Mouse (Mus musculus) T-helper 1 cell (primary cell): ENCODE results near the gene Abcb1b.
"Not testable (repeated sequence)": the region's sequence is repeated elsewhere in the genome, so short reads cannot be mapped to it uniquely, and the experiment has no call there.

Experiments
- in situ Hi-C: fragments of 300-600 bp; cut with MboI, MseI; formaldehyde crosslinking; loops from one replicate; pipeline ENCODE4 v1.15.1; 2025; ENCODE audit warnings: high pct_unique_total_duplicates

The Abcb1b gene

DNA sequence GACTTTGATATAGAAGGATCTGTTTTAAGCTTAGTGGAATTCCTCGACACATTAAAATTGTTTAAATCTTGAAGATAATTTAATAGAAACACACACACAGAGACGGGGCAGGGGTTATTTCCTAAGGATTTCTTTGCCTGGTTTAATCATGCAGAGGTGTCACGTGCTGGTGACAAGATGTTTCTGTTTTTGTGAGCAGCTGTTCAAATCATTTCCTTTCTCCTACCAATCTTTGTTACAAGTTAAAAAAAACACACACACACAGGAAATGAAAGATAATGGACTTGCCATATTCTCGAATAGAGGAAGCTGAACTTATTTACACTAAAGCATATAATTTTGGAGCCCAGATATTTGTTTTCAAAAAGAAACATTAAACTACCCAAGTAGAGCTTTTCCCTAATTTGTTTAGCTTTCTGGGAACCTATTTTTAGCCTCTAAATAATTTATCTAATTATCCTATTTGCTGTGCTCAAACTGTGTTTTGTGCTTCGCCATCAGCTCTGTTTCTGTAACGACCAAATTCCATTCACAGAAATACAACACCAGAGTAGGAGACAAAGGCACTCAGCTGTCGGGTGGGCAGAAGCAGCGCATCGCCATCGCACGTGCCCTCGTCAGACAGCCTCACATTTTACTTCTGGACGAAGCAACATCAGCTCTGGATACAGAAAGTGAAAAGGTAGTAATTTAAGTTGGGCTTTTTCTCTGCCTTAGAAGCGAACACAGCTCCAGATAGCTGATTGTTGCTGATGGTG lies 65.8 kb downstream of the Abcb1b start:
- in situ Hi-C loops, result no loop called here

DNA sequence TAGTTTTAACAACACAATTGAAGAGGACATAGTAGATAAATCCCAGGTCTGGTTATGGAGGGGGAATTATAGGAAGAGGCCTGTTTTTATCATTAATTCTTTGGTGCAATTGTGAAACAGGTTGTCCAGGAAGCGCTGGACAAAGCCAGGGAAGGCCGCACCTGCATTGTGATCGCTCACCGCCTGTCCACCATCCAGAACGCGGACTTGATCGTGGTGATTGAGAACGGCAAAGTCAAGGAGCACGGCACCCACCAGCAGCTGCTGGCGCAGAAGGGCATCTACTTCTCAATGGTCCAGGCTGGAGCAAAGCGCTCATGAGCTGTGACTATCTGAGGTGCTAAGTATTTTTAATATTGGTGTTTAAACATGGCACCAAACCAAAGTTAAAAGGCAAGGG lies 67.7 kb downstream of the Abcb1b start:
- in situ Hi-C loops, result not testable (repeated sequence)

DNA sequence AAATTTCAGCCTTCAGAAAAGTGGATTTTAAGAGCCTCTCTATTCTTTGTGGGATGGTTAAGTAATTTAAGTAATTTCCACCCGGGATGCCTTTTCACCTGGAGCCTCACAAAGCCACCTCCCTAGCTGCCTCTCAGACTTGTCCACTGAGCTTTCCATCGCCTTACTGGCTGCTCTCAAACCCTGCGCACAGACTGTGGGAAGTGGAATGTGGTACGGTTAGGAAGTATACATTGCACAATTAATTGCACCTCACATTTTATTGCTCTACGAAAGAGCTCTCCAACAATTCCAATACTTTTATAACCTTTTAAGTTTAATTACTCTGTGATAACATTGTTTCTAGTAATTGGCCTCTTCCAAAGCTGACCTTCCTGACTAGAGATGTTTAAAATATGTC lies 68.4 kb downstream of the Abcb1b start:
- in situ Hi-C loops, result no loop called here

DNA sequence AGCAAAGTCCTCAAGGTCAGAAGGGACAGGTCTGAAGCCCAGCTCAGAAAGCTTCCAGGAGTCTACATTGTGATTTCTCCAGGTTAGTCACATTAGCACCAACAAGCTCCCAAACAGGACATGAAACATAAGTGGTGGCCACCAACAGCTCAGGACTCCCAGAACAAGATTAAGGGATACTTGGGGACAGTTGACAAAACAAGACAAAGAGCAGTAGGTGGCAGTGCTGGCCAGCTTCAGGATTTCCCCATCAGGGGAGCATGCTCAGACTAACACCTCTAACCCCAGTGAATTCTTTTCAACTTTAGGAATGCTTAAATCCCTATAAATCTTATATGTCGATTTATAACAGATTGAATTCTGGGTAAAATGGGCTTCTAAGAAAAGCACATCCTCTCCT lies 70.1 kb downstream of the Abcb1b start:
- in situ Hi-C loops, result no loop called here

DNA sequence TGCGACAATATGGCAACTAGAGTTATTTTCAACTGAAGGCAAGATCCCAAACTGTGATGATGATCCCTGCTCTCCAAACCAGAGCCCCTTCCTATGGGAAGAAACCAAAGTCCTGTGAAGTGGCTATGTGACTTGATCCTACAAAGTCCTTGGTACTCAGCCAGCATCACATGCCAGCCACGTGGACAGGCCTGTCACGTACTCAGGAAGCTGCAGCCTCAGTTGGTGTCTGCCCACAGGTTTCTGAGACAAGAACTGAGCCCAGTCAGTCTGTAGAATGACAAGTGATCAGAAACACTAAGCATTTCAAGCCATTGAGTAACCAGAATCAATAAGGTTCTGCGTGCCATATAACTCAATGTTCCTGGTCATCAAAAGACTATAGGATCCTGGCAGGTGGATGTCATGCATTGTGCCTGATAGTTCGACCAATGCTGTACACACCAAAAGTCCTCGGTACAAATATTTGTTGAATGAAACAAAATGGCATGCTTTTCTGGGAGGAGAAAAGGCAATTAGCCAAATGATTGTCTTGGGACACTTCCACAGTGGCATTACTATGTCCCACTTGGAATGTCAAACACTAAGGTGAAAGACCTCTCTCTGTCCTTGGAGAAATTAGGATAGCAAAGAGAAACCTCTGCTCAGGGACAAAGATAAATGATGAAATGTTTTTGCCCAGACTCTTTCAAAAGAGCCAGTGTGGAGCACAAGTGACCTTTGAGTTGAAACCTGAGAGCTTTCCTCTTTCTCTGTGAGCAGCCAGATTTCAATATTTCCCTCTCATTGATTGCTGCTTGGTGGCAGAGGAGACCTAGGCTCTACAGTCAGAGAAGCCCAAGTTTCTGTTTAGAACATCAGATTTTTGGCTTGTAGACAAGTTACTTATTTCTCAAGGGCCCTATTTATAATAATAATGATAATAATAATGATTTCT lies 75.3 kb downstream of the Abcb1b start:
- in situ Hi-C loops, result no loop called here

DNA sequence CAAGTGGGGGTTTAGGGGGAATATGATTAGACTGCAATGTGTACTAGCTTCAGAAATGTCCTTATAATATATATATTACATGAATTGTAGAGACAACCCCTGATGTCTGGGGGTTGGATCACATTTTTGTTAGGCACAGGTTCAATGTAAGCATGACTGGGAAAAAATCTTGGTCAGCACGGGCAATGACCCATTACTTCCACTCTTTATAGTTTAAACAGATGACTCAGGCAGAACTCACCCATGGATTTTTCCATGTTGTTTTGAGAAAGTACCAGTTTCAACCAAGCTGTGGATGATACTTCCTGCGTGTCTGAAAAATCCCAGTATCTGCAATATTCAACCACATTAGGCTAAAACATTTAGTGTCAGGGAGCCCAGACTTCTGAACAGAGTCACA lies 79.1 kb downstream of the Abcb1b start:
- in situ Hi-C loops, result no loop called here

DNA sequence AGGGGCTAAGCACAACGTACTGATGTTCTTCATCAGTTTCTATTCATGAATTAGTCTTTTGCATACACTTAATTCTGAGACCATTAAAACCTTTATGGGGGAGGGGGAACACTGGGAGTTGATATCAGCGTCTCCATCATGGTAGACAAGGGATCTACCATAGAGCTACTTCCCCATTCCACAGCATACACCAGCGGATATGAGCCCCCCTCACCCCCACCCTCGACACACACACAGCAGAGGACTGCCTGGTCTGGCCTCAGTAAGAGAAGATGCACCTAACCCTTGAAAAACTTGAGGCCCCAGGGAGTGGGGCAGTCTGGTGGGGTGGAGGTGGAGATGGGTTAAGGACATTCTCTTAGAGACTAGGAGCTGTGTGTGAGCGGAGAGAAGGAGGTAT lies 79.9 kb downstream of the Abcb1b start:
- in situ Hi-C loops, result no loop called here

DNA sequence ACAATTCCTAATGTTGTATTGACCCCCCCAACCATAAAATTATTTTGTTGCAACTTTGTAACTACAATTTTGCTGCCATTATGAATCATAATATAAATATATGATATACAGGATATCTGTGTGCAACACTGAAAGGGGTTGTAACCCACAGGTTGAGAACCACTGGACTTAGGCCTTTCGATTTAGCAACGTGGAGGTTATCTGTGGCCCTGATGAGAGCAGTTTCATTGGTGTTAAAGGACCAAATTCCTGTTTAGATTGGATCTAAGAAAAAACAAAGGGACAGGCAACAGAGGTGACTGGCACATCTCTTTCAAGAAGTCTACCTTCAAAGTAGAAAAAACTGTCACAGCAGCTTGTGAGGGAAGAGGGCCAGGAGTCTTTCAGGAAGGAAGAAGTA lies 87.9 kb downstream of the Abcb1b start:
- in situ Hi-C loops, result no loop called here

DNA sequence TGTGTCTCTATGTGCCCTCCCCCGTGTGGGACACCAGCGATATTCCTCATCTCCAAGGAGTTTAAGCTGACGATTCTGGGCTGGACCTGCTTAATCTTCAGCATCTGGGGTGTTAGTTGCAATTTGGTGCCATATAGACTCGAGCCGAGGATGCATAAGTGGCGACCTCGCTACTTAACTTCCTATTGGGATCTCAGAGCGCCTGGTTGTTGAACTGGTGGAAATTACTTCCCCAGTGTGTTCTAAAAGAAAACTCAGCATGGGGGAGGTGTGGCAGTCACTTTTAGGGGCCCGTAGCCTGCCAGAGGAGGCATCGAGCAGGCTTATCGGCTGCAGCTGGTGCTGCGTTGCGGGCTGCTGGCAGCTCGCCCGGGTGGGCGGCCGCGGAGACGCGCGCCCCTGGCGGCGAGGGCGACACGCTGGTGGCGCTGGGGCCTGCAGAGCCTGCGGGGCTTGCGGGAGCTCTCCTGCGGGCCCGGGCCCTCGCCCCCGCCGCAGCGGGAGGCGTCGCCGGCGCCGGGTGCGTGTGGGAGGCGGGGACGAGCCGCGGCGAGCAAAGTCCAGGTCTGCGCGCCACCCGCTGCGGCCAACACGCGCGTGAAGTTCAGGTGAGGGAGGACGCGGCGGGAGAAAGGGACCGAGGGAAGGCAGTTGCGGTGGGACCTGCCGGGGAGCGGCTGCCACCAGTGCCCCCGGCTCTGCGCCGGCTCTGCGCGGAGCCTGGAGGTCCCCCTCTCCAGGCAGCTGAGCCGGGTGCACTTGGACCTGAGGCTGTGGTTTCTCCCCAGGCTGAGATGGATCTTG lies 95.6 kb downstream of the Abcb1b start, which contains the start of gene Abcb4:
Abcb4 (plus strand) TSS at position 418 of the 804 bp plus-strand sequence.
- in situ Hi-C loops, result no loop called here

DNA sequence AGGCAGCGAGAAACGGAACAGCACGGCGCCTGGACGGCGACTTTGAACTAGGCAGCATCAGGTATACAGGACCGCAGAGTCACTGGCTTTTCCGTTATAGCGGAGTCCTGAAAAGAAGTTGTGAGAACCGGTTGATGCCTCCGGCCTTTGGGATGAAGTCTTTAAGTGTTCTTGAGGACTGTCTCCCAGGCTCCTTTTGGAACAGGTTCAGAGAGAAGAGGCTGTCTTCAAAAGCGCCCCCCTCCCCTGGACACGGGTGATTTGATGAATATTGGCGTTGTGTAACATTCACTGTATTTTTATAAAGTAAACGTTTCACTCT lies 96.1 kb downstream of the Abcb1b start:
- in situ Hi-C loops, result no loop called here

DNA sequence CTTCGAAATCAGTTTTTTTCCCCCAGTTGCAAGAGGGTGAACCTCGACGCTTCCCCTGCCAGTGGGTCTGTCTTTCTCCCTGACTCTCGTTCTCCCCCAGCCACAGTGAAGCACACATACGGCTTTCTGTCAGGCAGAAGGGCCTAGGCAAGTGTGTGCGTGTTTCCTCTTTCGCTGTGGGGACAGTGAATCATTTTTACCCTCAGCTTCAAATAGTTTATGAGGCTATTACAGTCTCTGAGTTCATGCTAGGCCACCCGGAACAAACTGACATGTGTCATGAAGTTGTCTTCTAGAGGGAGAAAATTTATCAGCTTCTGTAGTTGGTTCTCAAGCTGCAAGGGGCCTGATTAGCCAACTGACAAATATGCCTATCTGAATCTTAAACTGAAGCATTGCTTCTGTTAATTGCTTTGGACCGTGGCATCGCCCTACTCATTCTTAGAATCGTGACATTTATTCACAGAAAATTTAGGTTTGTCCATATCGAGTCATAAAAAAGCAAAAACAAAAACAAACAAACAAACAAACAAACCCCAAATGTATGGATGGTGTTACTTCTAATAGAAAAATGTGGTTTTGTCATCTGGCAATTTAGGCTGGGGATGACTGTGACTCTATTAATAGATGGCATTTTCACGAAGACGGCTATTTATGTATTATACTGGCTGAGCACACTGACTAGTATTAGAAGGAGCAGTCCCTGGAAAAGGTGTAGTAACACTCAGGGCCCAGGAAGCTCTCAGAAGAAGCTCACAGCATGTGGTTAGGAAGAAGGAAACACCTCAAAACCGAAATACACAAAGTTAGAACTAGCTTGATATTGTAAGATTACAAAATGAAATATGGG lies 96.9 kb downstream of the Abcb1b start:
- in situ Hi-C loops, result no loop called here

DNA sequence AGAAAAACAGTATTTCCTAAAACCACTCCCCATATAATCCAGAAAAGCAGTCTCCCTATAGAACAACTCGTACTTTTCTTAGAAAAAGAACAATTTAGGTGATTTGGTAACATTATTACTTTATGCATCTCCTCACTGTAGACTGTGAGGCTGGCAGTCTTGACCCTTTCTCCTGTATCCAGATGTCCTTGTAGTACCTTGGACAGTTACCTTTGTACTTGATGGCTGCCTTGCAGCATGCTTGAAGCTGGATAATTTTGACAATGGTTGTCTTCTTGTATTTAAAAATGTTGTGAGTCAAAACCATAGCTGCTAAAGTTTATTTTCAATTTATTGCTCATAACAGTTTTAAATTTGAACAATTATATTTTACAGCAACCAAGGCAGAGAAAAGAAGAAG lies 98.3 kb downstream of the Abcb1b start:
- in situ Hi-C loops, result no loop called here

DNA sequence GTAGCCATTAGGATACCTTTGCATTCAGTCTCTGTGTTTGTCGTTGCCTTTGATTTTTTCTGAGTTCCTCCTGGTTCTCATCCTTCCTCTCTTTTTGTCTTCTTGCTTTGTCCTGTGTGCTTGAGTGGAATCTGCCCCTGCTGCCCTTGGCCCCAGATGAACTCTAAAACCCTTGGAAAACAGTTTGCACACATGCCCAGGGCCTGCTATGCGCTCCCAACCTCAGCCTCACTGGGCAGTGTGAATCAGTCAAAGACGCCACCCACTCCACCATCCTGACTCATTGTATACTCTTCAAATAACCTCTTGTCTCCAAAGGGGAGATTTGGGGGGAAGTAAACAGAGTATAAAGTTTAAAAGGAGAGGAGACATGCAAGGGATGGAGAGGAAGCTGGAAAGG lies 100.3 kb downstream of the Abcb1b start:
- in situ Hi-C loops, result no loop called here

DNA sequence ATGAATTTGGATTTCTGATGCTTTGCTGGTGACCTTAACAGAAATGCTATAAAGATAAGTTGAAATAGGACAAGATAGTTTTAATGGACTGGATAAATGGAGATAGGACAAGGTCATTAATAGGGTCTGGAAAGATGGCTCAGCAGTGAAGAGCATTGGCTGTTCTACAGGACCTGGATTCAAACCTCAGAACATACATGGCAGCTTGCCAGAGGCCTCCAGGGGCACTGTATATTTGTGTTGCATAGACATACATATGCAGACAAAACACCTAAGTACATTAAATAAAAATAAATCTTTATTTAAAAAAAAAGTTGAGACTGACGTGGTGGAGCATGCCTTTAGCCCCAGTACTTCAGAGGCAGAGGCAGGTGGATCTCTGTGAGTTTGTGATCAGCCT lies 103.1 kb downstream of the Abcb1b start:
- in situ Hi-C loops, result no loop called here

DNA sequence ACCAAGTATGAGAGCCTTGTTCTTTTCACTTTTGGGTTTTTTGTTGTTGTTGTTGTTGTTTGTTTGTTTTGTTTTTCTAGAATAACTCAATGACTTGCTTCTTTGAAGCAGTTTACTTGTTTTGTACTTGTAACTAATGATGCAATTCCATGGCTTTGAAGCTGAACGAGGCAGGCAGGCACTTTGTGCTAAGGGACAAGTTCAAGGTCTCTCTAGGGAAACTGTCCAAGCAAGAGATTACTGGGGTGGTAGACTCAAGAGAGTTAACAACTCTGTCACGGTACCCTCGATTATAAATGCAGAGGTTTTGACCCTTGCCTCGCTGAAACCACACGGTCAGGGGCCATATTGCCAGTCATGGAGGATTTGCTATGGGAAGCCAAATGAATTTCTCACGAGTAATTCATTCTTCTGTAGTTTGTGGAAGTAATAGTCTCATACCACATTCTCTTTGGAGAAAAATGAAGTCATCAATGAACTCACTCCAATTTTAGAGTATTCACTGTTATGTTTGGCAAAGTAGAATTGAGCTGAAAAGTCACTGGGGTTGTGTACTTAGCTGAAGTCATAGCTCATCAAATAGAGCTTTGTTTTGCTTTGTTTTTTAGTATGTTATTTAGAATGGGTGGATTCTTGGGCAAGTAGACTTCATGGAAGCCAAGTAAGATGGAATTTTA lies 104.3 kb downstream of the Abcb1b start:
- in situ Hi-C loops, result no loop called here

DNA sequence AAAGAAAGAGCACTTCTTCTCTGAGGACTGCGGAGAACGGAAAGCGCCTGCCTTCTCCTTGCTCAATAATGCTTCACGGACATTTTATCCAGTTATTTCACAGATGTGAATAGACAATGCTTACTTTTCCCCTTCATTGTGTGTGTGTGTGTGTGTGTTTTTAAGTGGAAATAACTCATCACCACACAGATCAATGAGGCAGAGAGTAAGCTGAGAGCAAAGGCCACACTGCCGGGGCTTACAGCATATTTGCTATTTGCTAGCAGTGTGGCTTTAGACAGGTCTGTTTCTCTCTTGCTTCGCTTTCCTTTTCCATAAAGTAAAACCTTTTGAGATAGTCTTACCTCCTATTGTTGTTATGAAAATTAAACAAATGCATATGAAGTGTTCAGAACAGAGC lies 106.6 kb downstream of the Abcb1b start:
- in situ Hi-C loops, result no loop called here

DNA sequence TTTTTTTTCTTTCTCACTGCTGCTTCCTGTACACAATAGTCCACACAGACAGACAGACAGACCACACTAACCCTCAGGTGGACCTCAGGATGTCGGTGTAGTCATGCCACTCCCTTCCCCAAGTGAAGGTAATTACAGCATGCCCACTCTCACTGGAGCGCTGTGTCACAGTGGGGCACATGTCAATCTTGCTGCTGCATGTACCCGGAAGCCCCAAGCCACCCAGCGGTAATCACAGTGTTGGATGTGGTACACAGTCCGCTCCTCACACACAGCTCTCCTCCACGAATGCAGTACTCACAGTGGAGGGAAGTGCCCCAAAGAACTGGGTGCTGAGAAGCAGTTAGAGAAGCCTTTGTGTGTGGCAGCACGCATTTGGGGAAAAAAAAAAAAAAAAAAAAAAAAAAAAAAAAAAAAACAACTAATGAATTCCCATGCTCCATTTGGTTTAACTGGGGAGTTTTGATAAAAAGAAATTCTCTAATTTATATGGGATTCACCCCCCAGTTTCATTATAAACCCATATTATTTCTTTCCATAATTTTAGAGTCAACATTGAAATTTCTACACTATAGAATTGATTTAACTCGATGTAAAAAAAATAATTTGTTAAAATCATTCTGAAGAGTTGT lies 113.7 kb downstream of the Abcb1b start:
- in situ Hi-C loops, result no loop called here
